Mouse (Mus musculus) lung, postnatal 0 days (tissue): Measurements from ENCODE around the gene Tesc.

ENCODE experiments used
- CTCF ChIP-seq: IDR thresholded peaks from 2 replicates; pipeline ENCODE4 v1.5.1; 2016; ENCODE audit warnings: antibody characterized with exemption, mild to moderate bottlenecking
- EP300 ChIP-seq: IDR thresholded peaks from 2 replicates; pipeline ENCODE4 v1.6.1; 2016; ENCODE audit warnings: antibody characterized with exemption, mild to moderate bottlenecking, control low read depth

GRCm38 (mm10) chr5:118004619-118005018 is 22.9 kb upstream of the Tesc start:
- TF ChIP-seq CTCF (peak; percentile 87), EP300 (no peak)
